1 mouse cellular context compared by ENCODE assay signal in the genomic region with DNA sequence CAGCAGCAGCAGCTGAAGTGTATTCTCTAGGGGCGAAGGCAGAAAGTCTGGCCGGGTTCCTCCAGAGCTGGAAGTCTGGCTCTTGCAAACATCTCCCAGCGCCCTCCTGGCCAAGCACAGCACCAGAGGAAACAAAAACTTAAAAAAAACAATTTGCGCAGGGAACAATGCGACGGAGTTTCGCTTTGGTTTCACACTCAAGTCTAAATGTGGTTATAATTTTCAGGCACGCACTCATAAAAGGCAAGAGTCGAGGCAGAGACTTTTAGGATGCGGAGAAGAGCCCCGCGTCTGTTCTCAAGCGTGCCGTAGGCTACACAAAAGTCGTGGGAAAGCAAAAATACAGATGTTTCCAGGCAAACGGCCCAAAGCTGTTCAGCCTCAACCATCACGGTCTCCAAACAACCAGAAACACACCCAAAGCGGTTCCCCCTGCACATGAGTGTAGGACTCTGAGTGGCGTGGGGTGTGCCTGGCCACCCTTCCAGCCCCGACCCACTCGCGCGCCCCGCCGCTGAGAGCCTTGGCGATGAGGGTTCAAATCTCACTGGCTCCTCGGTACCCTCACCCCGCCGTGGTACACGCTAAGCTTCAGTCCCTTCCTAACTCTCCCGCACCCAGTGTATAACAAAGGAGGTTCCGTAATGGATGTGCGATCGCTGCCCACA.
TF ChIP-seq lines count a peak whose summit lies in the region.

No protein-coding gene starts in this region.

TF ChIP-seq in myocyte, 11 proteins besides CTCF, POLR2A, EP300 and RAD21 (continued from another document):
- TF ChIP-seq USF1 (IDR thresholded peaks at IDR 0.05; ENCODE audit: low read depth): no peak
